Comparison of ENCODE assay signal across 9 mouse cellular contexts in genomic region chr9:62497135-62498092, GRCm38 (mm10). TPM values are rescaled to one million over a fixed set of nuclear protein-coding genes. Genes with fewer than 3 reads are reported as not detected.
DNase-seq lines count a peak whose midpoint lies in the region; ATAC-seq lines count a peak whose summit lies in the region.
"Had no signal": no experiment of that assay in that cellular context is flagged by ENCODE, and none has a peak within 500 bp of the region (broad histone marks: within the 10 kb centered on the region; RNA-seq: fewer than 3 reads in every experiment).

No protein-coding gene starts in this region.

- H3K9ac ChIP-seq in heart, embryonic 11.5 days (ENCODE audit: low read depth, low read length) = 0 out of 2 replicates have a peak overlapping the region, but pooled peaks have one; percentile 22
- no peak overlapping the region; the same call in 1 of the 2 replicates for H3K9ac ChIP-seq in forebrain, embryonic 16.5 days (replicated peaks; ENCODE audit: low read depth, low read length)

- H3K4me3 ChIP-seq in heart, embryonic 11.5 days (ENCODE audit: low read depth, low read length) = no peak overlapping the region
- H3K4me3 ChIP-seq in forebrain, embryonic 16.5 days (replicated peaks; ENCODE audit: low read length) = no peak overlapping the region

- H3K4me1 ChIP-seq in heart, embryonic 11.5 days (ENCODE audit: control insufficient read depth, insufficient read depth, low read length) = peaks cover 9% of the 10 kb centered on the region
- peaks cover 15% of the 10 kb centered on the region for H3K4me1 ChIP-seq in forebrain, embryonic 16.5 days (replicated peaks; ENCODE audit: control insufficient read depth, insufficient read depth, low read length)

- H3K27ac ChIP-seq in heart, embryonic 11.5 days (ENCODE audit: low read depth, low read length) = peak overlapping the region; percentile 81
- peak overlapping the region; percentile 60; the same call in 1 of the 2 replicates for H3K27ac ChIP-seq in forebrain, embryonic 16.5 days (ENCODE audit: low read length)

- no peak for ATAC-seq in heart, embryonic 11.5 days (replicated peaks; ENCODE audit: insufficient number of reproducible peaks, low FRiP score, low TSS enrichment)
- no peak for ATAC-seq in forebrain, embryonic 16.5 days
- 0 out of 2 replicates have a peak, but pooled peaks have one; percentile 17 for ATAC-seq in megakaryocyte progenitor cell, adult 5-6 weeks (replicated peaks; ENCODE audit: poor library complexity)

- intact Hi-C loops in heart, postnatal 14 days (cut with DNase I) = no loop called here

- WGBS in heart, embryonic 11.5 days (ENCODE audit: insufficient replicate concordance) = 56% methylated on average over 18 of the region's 18 CpGs
- 62% methylated on average over 18 of the region's 18 CpGs for WGBS in forebrain, embryonic 16.5 days

- no peak for DNase-seq in heart, postnatal 14 days
- DNase-seq in CD4-positive, CD25-positive, alpha-beta regulatory T cell, adult 2 months (ENCODE audit: low read depth, low spot score) = peak; percentile 46
- no peak for DNase-seq in natural killer cell, adult 2 months (ENCODE audit: low spot score in 2 of 2)
- DNase-seq in spleen, adult 18-20 months = no peak
- DNase-seq in left cerebral cortex, adult 11 months (ENCODE audit: low spot score) = no peak

- H3K27me3 ChIP-seq in heart, embryonic 11.5 days (ENCODE audit: control insufficient read depth, insufficient read depth, low read length) = no peaks in the 10 kb centered on the region
- H3K27me3 ChIP-seq in forebrain, embryonic 16.5 days (replicated peaks; ENCODE audit: control insufficient read depth, insufficient read depth, low read length) = no peaks in the 10 kb centered on the region

- no peaks in the 10 kb centered on the region for H3K9me3 ChIP-seq in heart, embryonic 11.5 days (replicated peaks; ENCODE audit: control insufficient read depth, low read length)
- H3K9me3 ChIP-seq in forebrain, embryonic 16.5 days (ENCODE audit: control insufficient read depth, low read length) = no peaks in the 10 kb centered on the region
- H3K9me3 ChIP-seq: G1E had no signal

- H3K36me3 ChIP-seq in heart, embryonic 11.5 days (ENCODE audit: control insufficient read depth, insufficient read depth, low read length) = no peaks in the 10 kb centered on the region
- H3K36me3 ChIP-seq in forebrain, embryonic 16.5 days (ENCODE audit: control insufficient read depth, insufficient read depth) = no peaks in the 10 kb centered on the region
- H3K36me3 ChIP-seq: G1E had no signal

- no peak overlapping the region for H3K4me2 ChIP-seq in heart, embryonic 11.5 days
- H3K4me2 ChIP-seq in forebrain, embryonic 16.5 days (ENCODE audit: low read length) = no peak overlapping the region

RNA-seq across cellular contexts. Expression of gene Coro2b, which starts 39.4 kb away (rescaled TPM):
- 3.7 TPM in 2 replicates for polyA plus RNA-seq in heart, embryonic 11.5 days (2014; fragmentation: Nextera tagmentation; extraction: Ambion mirVana)
- 10 to 100 TPM; 15.7 to 16.5 TPM for total RNA-seq in heart, postnatal 14 days (2021)
- polyA plus RNA-seq in forebrain, embryonic 16.5 days (2015; fragmentation: Nextera tagmentation; extraction: Ambion mirVana) = 41.7 and 44.9 TPM in 2 replicates
- 0.10 and 0.30 TPM in 2 replicates for total RNA-seq in megakaryocyte progenitor cell, adult 5-6 weeks (2015)
- total RNA-seq in megakaryocyte progenitor cell, adult 5-6 weeks (2017) = not detected in 2 replicates
- polyA plus RNA-seq: G1E had no signal

Comparison
In these comparisons a context has a peak if more than half of its experiments do, and no peak if none do; other contexts are left out.
1. RNA of gene Coro2b, which starts 39.4 kb away (total RNA-seq): 15.7 to 16.5 TPM in heart, postnatal 14 days; 0.10 to 0.30 TPM in megakaryocyte progenitor cell, adult 5-6 weeks; every median in the first group is over 10 times any median in the second.